Mouse (Mus musculus) hindbrain, embryonic 16.5 days (tissue): ENCODE data around the gene Cdk8. TPM values are rescaled to one million over a fixed set of nuclear protein-coding genes. Genes with fewer than 3 reads are reported as not detected.

Experiments
- ATAC-seq: fragments of 200-750 bp; cut with Nextera tagmentation; 2 replicates; pipeline ENCODE4 v1.8.0; 2017; ENCODE audit warnings: moderate TSS enrichment, moderate library complexity
- H3K27ac ChIP-seq: fragments of 300-500 bp; sonication (generic); 2 replicates; pipeline ENCODE4 v1.5.1; 2014; ENCODE audit warnings: low read depth, mild to moderate bottlenecking, control low read depth, low read length, moderate library complexity
- H3K27me3 ChIP-seq: fragments of 300-500 bp; sonication (generic); replicated peaks from 2 replicates; pipeline ENCODE4 v1.6.1; 2014; ENCODE audit warnings: low read length; ENCODE audit not compliant: control insufficient read depth, insufficient read depth
- H3K36me3 ChIP-seq: fragments of 300-500 bp; sonication (generic); 2 replicates; pipeline ENCODE4 v1.6.1; 2014; ENCODE audit warnings: mild to moderate bottlenecking, low read length, moderate library complexity, mixed read lengths; ENCODE audit not compliant: control insufficient read depth, insufficient read depth
- H3K4me1 ChIP-seq: fragments of 300-500 bp; sonication (generic); 2 replicates; pipeline ENCODE4 v1.6.1; 2014; ENCODE audit warnings: low read depth, low read length; ENCODE audit not compliant: control insufficient read depth, insufficient read depth
- H3K4me2 ChIP-seq: fragments of 300-500 bp; sonication (generic); 2 replicates; pipeline ENCODE4 v1.6.1; 2014; ENCODE audit warnings: mild to moderate bottlenecking, low read length, control low read depth, moderate library complexity
- H3K4me3 ChIP-seq: fragments of 300-500 bp; sonication (generic); 2 replicates; pipeline ENCODE4 v1.5.1; 2014; ENCODE audit warnings: mild to moderate bottlenecking, low read length, control low read depth, moderate library complexity
- H3K9ac ChIP-seq: fragments of 300-500 bp; sonication (generic); 2 replicates; pipeline ENCODE4 v1.6.1; 2014; ENCODE audit warnings: low read depth, mild to moderate bottlenecking, control low read depth, low read length, moderate library complexity
- H3K9me3 ChIP-seq: fragments of 300-500 bp; sonication (generic); 2 replicates; pipeline ENCODE4 v1.6.1; 2014; ENCODE audit warnings: mild to moderate bottlenecking, low read length, moderate library complexity; ENCODE audit not compliant: control insufficient read depth
- WGBS: fragments of 180-500 bp; shearing (Covaris S2); extraction: QIAGEN DNeasy Blood & Tissue Kit; methylation state at CpG from one replicate; pipeline ENCODE4 v1.1.7; 2014; 5-methylcytosine and 5-hydroxymethylcytosine counted together
- polyA plus RNA-seq: library from polyadenylated mRNA; unstranded; fragments of >200 nt; fragmentation: Nextera tagmentation; extraction: Ambion mirVana; gene quantifications from 2 replicates; pipeline ENCODE4 v1.2.1, GENCODE M21; 2015

Cdk8 gene
- polyA plus RNA-seq, 1 experiment from 2014 or later: 11.2 TPM

DNA sequence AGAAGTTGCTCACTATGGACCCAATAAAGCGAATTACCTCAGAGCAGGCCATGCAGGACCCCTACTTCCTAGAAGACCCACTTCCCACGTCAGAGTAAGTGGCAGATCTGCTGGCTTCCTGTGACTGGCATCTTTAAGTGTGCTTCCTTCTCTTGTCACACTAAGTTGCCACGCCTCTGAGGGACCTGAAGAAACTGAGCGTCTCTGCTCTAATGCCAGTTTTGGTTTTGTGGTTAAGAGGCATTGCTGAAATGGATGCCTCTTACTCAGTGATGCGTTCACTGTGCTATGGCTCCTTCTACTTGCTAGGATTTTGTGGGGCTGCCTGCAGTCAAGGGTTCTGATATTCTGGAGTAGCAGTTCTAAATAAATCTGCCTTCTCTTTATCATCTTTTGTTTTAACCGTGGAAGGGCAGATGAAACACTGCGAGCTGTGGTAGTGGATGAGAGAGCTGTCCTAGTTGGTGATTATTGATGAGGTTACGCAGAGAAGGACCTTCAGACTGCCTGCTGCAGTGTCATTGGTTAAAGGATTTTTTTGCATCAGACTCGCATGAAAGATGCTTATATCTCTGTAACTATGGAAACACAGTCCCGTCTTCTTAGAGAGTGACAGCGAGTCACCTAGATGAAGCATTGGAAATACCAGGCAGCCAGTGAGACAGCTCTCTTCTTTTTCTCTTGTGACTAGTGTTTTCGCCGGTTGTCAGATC, 67.9 kb downstream of the Cdk8 start:
- Histone ChIP-seq H3K4me1 (no peaks in the 10 kb centered on the region), H3K27me3 (no peaks in the 10 kb centered on the region), H3K4me3 (no peak overlapping the region), H3K9ac (no peak overlapping the region), H3K4me2 (no peak overlapping the region), H3K36me3 (peaks cover 23% of the 10 kb centered on the region), H3K27ac (no peak overlapping the region), H3K9me3 (no peaks in the 10 kb centered on the region)
- 75% methylated on average over 13 of the region's 13 CpGs for WGBS
- ATAC-seq: peak; percentile 51; the same call in 1 of the 2 replicates

DNA sequence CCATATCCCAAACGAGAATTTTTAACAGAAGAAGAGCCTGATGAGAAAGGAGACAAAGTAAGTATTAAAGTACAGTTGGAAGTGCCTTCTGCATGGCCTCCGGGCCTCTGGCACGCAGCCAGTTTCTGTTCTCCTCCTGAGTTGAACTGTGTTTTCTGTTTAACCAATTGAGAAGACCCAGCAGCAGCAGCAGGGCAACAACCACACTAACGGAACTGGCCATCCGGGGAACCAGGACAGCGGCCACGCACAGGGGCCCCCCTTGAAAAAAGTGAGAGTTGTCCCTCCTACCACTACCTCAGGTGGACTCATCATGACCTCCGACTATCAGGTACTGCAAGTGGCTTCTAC, 68.5 kb downstream of the Cdk8 start:
- ATAC-seq: no peak
- no peak overlapping the region for H3K27ac ChIP-seq
- H3K4me3 ChIP-seq: no peak overlapping the region
- H3K9me3 ChIP-seq: no peaks in the 10 kb centered on the region
- no peak overlapping the region for H3K9ac ChIP-seq
- H3K36me3 ChIP-seq: peaks cover 23% of the 10 kb centered on the region
- WGBS: 73% methylated on average over 8 of the region's 8 CpGs
- H3K4me1 ChIP-seq: no peaks in the 10 kb centered on the region
- H3K27me3 ChIP-seq: no peaks in the 10 kb centered on the region
- H3K4me2 ChIP-seq: no peak overlapping the region

DNA sequence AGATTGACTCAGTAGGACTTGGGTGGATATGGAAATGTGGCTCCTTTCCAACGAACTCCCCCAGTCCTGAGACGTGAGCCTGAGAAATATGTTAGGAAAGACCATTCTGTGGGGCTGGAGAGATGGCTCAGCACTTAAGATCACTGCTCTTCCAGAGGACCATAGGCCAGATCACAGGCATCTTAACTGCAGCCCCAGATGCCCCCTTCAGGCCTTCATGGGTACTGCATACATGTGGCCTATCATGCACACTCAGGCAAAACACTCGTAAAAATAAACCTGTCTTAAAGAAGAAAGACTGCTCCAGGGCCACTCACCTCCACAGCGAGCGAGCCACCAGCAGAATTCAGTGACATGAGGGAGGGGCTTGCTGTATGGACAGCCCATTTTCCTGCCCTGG, 72.4 kb downstream of the Cdk8 start:
- H3K36me3 ChIP-seq: peaks cover 14% of the 10 kb centered on the region
- WGBS: 88% methylated on average over 5 of the region's 5 CpGs
- ATAC-seq: peak; percentile 38; the same call in 1 of the 2 replicates

DNA sequence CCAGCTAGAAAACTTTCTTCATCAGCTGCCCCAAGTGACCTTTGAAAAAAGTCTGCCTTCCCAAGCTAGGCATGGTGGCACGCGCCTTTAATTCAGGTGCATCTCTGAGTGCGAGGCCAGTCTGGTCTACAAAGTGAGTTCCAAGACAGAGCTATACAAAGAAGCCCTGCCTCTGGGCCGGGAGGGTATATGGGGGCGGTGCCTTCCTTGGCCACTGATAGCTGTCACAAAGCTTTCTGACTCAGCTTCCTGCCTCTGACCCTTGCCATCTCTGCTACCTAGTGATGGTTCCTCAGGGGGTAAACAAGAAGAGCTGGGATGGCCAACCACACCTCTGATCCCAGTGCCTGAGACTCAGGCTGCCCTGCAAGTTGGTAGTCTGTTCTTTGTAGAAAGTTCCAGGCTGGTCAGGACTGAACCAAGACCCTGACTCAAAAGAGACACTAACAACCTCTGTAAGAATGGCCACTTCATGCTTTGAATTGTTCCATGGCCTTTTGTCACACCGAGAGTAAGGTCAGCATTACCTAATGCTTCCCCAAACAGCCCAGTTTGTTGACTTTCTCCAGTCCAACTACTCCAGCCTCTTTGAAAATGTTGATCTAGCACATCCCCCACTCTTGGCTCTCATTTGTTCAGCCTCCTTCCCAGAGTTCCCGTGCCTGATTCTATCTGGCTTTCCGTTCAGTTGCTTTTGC, 76.2 kb downstream of the Cdk8 start:
- Histone ChIP-seq H3K27ac (no peak overlapping the region), H3K9me3 (no peaks in the 10 kb centered on the region), H3K9ac (no peak overlapping the region), H3K4me3 (no peak overlapping the region), H3K4me2 (no peak overlapping the region), H3K27me3 (no peaks in the 10 kb centered on the region), H3K4me1 (no peaks in the 10 kb centered on the region), H3K36me3 (0 out of 2 replicates have a peak, but pooled peaks cover 2% of the 10 kb centered on the region)
- WGBS: 91% methylated on average over 8 of the region's 8 CpGs
- ATAC-seq: no peak

More for the DNA sequence above, 72.4 kb downstream of the Cdk8 start:
- Histone ChIP-seq H3K4me1 (no peaks in the 10 kb centered on the region), H3K9ac (no peak overlapping the region), H3K27ac (no peak overlapping the region), H3K4me3 (no peak overlapping the region), H3K9me3 (no peaks in the 10 kb centered on the region), H3K4me2 (no peak overlapping the region), H3K27me3 (no peaks in the 10 kb centered on the region)

DNA sequence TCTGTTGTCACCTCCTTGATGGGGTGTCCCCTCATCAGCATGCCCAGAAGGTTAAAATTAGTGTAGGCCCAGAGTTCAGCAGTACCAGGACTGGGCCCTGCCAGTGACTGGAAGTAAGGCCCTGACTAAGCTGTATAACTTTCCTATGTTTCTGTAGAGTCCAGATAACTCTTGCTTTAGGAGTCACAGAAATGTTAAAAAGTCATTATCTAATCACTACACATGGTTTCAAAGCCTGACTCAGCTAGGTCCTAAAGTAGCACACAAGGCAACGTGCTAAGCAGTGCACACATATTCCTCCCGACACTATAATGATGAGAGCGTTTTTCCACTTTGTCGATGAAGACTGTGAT, 76.7 kb downstream of the Cdk8 start:
- Histone ChIP-seq H3K27ac (no peak overlapping the region), H3K4me1 (no peaks in the 10 kb centered on the region), H3K4me3 (no peak overlapping the region), H3K27me3 (no peaks in the 10 kb centered on the region), H3K4me2 (no peak overlapping the region), H3K36me3 (0 out of 2 replicates have a peak, but pooled peaks cover 2% of the 10 kb centered on the region), H3K9me3 (no peaks in the 10 kb centered on the region), H3K9ac (no peak overlapping the region)
- ATAC-seq: no peak
- WGBS: 93% methylated on average over 4 of the region's 4 CpGs

DNA sequence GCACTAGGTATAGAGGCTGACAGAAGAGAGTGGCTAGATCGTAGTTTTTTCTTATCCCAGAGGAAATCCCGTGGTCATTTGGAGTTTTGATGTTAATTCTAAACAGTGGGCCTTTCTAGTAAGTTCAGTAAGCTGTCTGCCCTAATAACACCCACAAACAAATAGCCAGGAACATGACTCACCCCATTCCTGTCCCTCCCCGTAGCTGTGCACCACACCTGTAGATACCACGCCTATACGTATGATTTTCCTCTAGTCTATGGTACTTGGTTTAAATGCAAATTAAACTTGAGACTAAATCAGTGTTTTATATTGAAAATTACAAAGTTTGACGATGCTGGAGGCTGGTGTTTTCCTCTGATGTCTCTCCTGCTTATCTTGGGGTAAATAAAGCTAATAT, 83.5 kb downstream of the Cdk8 start:
- Histone ChIP-seq H3K4me1 (peaks cover 5% of the 10 kb centered on the region), H3K4me3 (no peak overlapping the region), H3K27ac (no peak overlapping the region), H3K4me2 (no peak overlapping the region), H3K27me3 (no peaks in the 10 kb centered on the region), H3K9me3 (no peaks in the 10 kb centered on the region), H3K9ac (no peak overlapping the region), H3K36me3 (no peaks in the 10 kb centered on the region)
- ATAC-seq: no peak
- 82% methylated on average over 6 of the region's 6 CpGs for WGBS

DNA sequence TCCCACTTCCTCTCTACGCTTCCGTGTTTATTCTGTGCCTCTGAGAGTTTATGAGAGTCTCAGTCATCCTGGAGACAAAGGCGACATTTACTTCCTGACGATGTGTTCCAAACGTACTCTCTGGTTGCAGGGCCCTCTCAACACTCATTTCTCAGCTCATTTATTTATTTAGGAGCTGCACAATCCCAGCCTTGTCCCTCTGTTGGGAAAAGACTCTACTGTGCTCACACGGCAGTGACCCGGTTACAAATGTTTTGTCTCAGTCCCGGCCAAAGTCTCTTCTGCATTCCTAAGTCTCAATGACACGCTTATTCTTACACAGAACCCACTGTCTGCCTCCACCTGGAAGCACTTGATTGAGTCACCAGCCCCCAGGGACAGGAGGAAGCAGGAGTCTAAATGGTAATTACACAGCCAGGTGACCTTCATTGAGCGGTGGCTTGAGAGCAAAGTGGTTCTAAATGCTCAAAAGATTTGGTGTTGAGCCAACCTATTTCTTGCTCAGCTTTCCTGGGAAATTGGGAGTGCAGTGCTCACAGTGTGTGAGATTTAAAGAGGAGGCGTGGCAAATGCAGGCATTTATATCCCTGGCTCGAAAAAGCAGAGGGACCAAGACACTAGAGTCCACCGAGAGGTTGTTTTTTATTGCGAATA, 84.4 kb downstream of the Cdk8 start:
- H3K9me3 ChIP-seq: no peaks in the 10 kb centered on the region
- H3K27ac ChIP-seq: 0 out of 2 replicates have a peak overlapping the region, but pooled peaks have one; percentile 14
- H3K9ac ChIP-seq: no peak overlapping the region
- no peak overlapping the region for H3K4me3 ChIP-seq
- H3K27me3 ChIP-seq: no peaks in the 10 kb centered on the region
- H3K4me2 ChIP-seq: peak overlapping the region; percentile 8; the same call in 1 of the 2 replicates
- peaks cover 5% of the 10 kb centered on the region for H3K4me1 ChIP-seq
- no peaks in the 10 kb centered on the region for H3K36me3 ChIP-seq
- 41% methylated on average over 14 of the region's 14 CpGs for WGBS
- peak; percentile 80 for ATAC-seq

DNA sequence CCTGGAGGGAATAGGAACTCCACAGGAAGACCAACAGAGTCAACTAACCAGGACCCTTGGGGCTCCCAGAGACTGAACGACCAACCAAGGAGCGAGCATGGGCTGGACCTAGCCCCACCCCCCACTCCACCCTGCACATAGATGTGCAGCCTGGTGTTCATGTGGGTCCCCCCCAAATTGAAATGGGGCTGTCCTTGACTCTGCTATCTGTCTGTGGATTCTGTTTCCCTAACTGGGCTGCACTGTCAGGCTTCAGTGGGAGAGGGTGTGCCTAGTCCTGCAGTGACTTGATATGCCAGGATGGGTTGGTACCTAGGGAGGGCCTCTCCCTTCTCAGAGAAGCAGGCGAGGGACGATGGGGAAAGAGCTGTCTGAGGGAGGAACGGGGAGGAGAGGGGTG, 85.3 kb downstream of the Cdk8 start:
- H3K4me1 ChIP-seq: peaks cover 5% of the 10 kb centered on the region
- H3K4me3 ChIP-seq: no peak overlapping the region
- no peaks in the 10 kb centered on the region for H3K27me3 ChIP-seq
- peak overlapping the region; percentile 40 for H3K27ac ChIP-seq
- WGBS: 86% methylated on average over 5 of the region's 5 CpGs
- H3K4me2 ChIP-seq: no peak overlapping the region
- no peak overlapping the region for H3K9ac ChIP-seq
- no peaks in the 10 kb centered on the region for H3K36me3 ChIP-seq
- no peaks in the 10 kb centered on the region for H3K9me3 ChIP-seq
- ATAC-seq: peak; percentile 40; the same call in 1 of the 2 replicates

DNA sequence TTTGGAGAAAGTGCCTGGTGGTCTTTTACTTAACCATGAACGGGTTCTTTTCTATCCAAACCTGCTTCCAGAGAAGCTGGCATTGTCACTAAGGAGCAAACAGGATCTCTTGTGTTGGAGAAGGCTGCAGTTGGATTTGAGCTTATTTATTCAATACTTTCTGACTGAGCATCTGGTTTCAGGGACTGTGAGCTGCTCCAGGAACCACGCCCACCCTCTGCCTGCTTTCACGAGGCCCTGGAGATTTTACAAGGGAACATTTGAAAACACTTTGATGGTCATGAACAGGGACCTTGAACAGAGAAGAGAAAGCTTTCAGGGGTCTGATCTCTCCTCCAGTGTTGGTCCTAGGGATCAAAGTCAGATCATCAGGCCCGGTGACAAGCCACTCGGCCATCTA, 87.0 kb downstream of the Cdk8 start:
- Histone ChIP-seq H3K27me3 (no peaks in the 10 kb centered on the region), H3K4me1 (peaks cover 5% of the 10 kb centered on the region), H3K4me2 (no peak overlapping the region), H3K9me3 (no peaks in the 10 kb centered on the region), H3K9ac (no peak overlapping the region), H3K27ac (no peak overlapping the region), H3K4me3 (no peak overlapping the region), H3K36me3 (no peaks in the 10 kb centered on the region)
- 83% methylated on average over 5 of the region's 5 CpGs for WGBS
- no peak for ATAC-seq
